Mouse (Mus musculus) CH12.LX (cell line): ENCODE data around the gene Serinc5. TPM values are rescaled to one million over a fixed set of nuclear protein-coding genes. Genes with fewer than 3 reads are reported as not detected.

Experiments
- DNase-seq: peaks from one replicate; pipeline ENCODE4 v3.0.0-alpha.2; 2013; ENCODE audit errors: extremely low read depth
- H3K27ac ChIP-seq: 2 replicates; pipeline ENCODE4 v1.5.1; 2012; ENCODE audit warnings: low read depth, mild to moderate bottlenecking, control low read depth, moderate library complexity; ENCODE audit not compliant: insufficient read depth
- H3K27me3 ChIP-seq: replicated peaks from 2 replicates; pipeline ENCODE3; 2012; ENCODE audit warnings: inconsistent platforms
- H3K36me3 ChIP-seq, 2 experiments: replicated peaks in 1 of 2; 2 replicates each; pipeline versions ENCODE3 to v1.6.1; 2012; ENCODE audit warnings: inconsistent platforms in 1 of 2, low read length in 1 of 2, mild to moderate bottlenecking in 1 of 2, mixed read lengths in 1 of 2, moderate library complexity in 1 of 2; ENCODE audit not compliant: control insufficient read depth in 1 of 2, insufficient read depth in 1 of 2
- H3K4me1 ChIP-seq, 2 experiments: 2 replicates each; pipeline ENCODE4 v1.6.1; 2012; ENCODE audit warnings: inconsistent platforms in 1 of 2, moderate library complexity in 1 of 2; ENCODE audit not compliant: insufficient read depth in 2 of 2, control insufficient read depth in 1 of 2
- H3K4me2 ChIP-seq: 2 replicates; pipeline ENCODE4 v1.6.1; 2012; ENCODE audit warnings: low read depth, mild to moderate bottlenecking, control low read depth; ENCODE audit not compliant: poor library complexity, insufficient read depth, severe bottlenecking
- H3K4me3 ChIP-seq, 3 experiments: fragments of 150-350 bp in 1 of 3; sonication (generic) in 1 of 3; replicated peaks in 1 of 3; 2 replicates each; pipeline versions ENCODE3 to v1.5.1; 2011 to 2012; ENCODE audit warnings: low read depth in 2 of 3, low read length in 2 of 3, mild to moderate bottlenecking in 2 of 3, moderate library complexity in 2 of 3, control low read depth in 1 of 3, improper control_type of control experiment in 1 of 3, inconsistent platforms in 1 of 3, mixed read lengths in 1 of 3; ENCODE audit not compliant: poor library complexity in 1 of 3
- H3K79me2 ChIP-seq: replicated peaks from 2 replicates; pipeline ENCODE4 v1.6.1; 2012; ENCODE audit warnings: mild to moderate bottlenecking, moderate library complexity; ENCODE audit not compliant: control insufficient read depth, poor library complexity, insufficient read depth, severe bottlenecking; ENCODE audit errors: extremely low read depth
- H3K9ac ChIP-seq: 2 replicates; pipeline ENCODE4 v1.6.1; 2012; ENCODE audit warnings: low read depth, mild to moderate bottlenecking, control low read depth, moderate library complexity; ENCODE audit not compliant: insufficient read depth
- H3K9me3 ChIP-seq: replicated peaks from 2 replicates; pipeline ENCODE3; 2012; ENCODE audit warnings: low read length, inconsistent platforms, mixed read lengths
- BHLHE40 ChIP-seq: IDR thresholded peaks from 2 replicates; pipeline ENCODE4 v1.6.1; 2011; ENCODE audit warnings: mild to moderate bottlenecking, low read depth, low read length, improper control_type of control experiment
- E2F4 ChIP-seq: IDR thresholded peaks from 2 replicates; pipeline ENCODE4 v1.6.1; 2011; ENCODE audit warnings: low read depth, low read length, improper control_type of control experiment; ENCODE audit not compliant: insufficient replicate concordance
- ELF1 ChIP-seq: IDR thresholded peaks from 2 replicates; pipeline ENCODE4 v1.6.1; 2014; ENCODE audit warnings: low read depth, mild to moderate bottlenecking, inconsistent platforms, low read length, improper control_type of control experiment
- EP300 ChIP-seq: IDR thresholded peaks from 2 replicates; pipeline ENCODE4 v1.6.1; 2011; ENCODE audit warnings: low read length, improper control_type of control experiment
- ETS1 ChIP-seq: conservative IDR thresholded peaks from 2 replicates; pipeline ENCODE4 v1.6.1; 2012; ENCODE audit warnings: low read depth, mild to moderate bottlenecking, inconsistent platforms, low read length, improper control_type of control experiment, moderate library complexity
- GABPA ChIP-seq: IDR thresholded peaks from 2 replicates; pipeline ENCODE4 v1.6.1; 2012; ENCODE audit warnings: low read depth, low read length, improper control_type of control experiment, inconsistent platforms; ENCODE audit not compliant: insufficient replicate concordance
- HCFC1 ChIP-seq: IDR thresholded peaks from 2 replicates; pipeline ENCODE4 v1.6.1; 2012; ENCODE audit warnings: low read depth, mild to moderate bottlenecking, inconsistent platforms, low read length, improper control_type of control experiment
- JUN ChIP-seq: IDR thresholded peaks from 2 replicates; pipeline ENCODE4 v1.6.1; 2011; ENCODE audit warnings: low read depth, mild to moderate bottlenecking, low read length, improper control_type of control experiment, moderate library complexity; ENCODE audit not compliant: insufficient read depth
- MAFK ChIP-seq: IDR thresholded peaks from 2 replicates; pipeline ENCODE4 v1.6.1; 2011; ENCODE audit warnings: low read length, improper control_type of control experiment; ENCODE audit not compliant: insufficient replicate concordance
- MAZ ChIP-seq: IDR thresholded peaks from 2 replicates; pipeline ENCODE4 v1.6.1; 2012; ENCODE audit warnings: low read depth, mild to moderate bottlenecking, inconsistent platforms, low read length, improper control_type of control experiment, moderate library complexity
- MYC ChIP-seq: IDR thresholded peaks from 2 replicates; pipeline ENCODE4 v1.6.1; 2011; ENCODE audit warnings: low read depth, mild to moderate bottlenecking, improper control_type of control experiment, low read length
- NRF1 ChIP-seq: IDR thresholded peaks from 2 replicates; pipeline ENCODE4 v1.6.1; 2014; ENCODE audit warnings: low read depth, mild to moderate bottlenecking, inconsistent platforms, low read length, improper control_type of control experiment, moderate library complexity
- POLR2A ChIP-seq: IDR thresholded peaks from 2 replicates; pipeline ENCODE4 v1.6.1; 2011; ENCODE audit warnings: low read depth, mild to moderate bottlenecking, improper control_type of control experiment, low read length
- RAD21 ChIP-seq: IDR thresholded peaks from 2 replicates; pipeline ENCODE4 v1.6.1; 2011; ENCODE audit warnings: low read depth, mild to moderate bottlenecking, low read length, improper control_type of control experiment, moderate library complexity
- RCOR1 ChIP-seq: conservative IDR thresholded peaks from 2 replicates; pipeline ENCODE4 v1.6.1; 2012; ENCODE audit warnings: low read depth, mild to moderate bottlenecking, inconsistent platforms, low read length, improper control_type of control experiment
- TBP ChIP-seq: conservative IDR thresholded peaks from 2 replicates; pipeline ENCODE4 v1.6.1; 2011; ENCODE audit warnings: low read depth, low read length, improper control_type of control experiment
- TCF12 ChIP-seq: IDR thresholded peaks from 2 replicates; pipeline ENCODE4 v1.6.1; 2014; ENCODE audit warnings: low read depth, mild to moderate bottlenecking, inconsistent platforms, low read length, improper control_type of control experiment
- USF1 ChIP-seq: IDR thresholded peaks from 2 replicates; pipeline ENCODE4 v1.6.1; 2014; ENCODE audit warnings: low read depth, mild to moderate bottlenecking, inconsistent platforms, low read length, improper control_type of control experiment
- USF2 ChIP-seq: conservative IDR thresholded peaks from 2 replicates; pipeline ENCODE4 v1.6.1; 2011; ENCODE audit warnings: low read depth, low read length, improper control_type of control experiment
- ZC3H11A ChIP-seq: IDR thresholded peaks from 2 replicates; pipeline ENCODE4 v1.6.1; 2012; ENCODE audit warnings: low read depth, mild to moderate bottlenecking, inconsistent platforms, low read length, improper control_type of control experiment
- dilution Hi-C: fragments of 300-500 bp; cut with MboI; formaldehyde crosslinking; loops from 2 replicates; pipeline ENCODE4 v1.14.3; 2020; ENCODE audit warnings: low sequenced_read_pairs; ENCODE audit not compliant: extremely low pct_unique_long_range_greater_than_20kb, extremely low pct_ligation_motif_present
- in situ Hi-C: fragments of 300-500 bp; cut with MboI; formaldehyde crosslinking; loops from 3 replicates; pipeline ENCODE4 v1.14.3; 2019; ENCODE audit warnings: low sequenced_read_pairs, low pct_ligation_motif_present, low pct_unique_long_range_greater_than_20kb, mixed read lengths
- polyA plus RNA-seq: library from polyadenylated mRNA; unstranded; fragments of >175 nt; gene quantifications from 2 replicates; pipeline ENCODE4 v1.2.1, GENCODE M21; 2012; ENCODE audit warnings: low read depth; ENCODE audit not compliant: insufficient read length
- total RNA-seq, 2 experiments: library from RNA; depleted of rRNA; stranded (reverse); fragments of 300-350 nt in 1 of 2; fragments of >200 nt in 1 of 2; gene quantifications; 2 replicates each; pipeline ENCODE4 v1.2.3; 2012 to 2014

Serinc5 gene
- total and polyA plus RNA-seq, 3 experiments: 1.9 to 5.2 (median 4.3) TPM

GRCm38 (mm10) chr13:92679661-92680060, 68.8 kb downstream of the Serinc5 start:
- H3K36me3 ChIP-seq: no peaks in the 10 kb centered on the region
- no peak overlapping the region for H3K27ac ChIP-seq
- TF ChIP-seq USF2 (no peak), MAFK (no peak), ETS1 (no peak), BHLHE40 (no peak), JUN (no peak), HCFC1 (no peak), ELF1 (no peak), ZC3H11A (no peak), TCF12 (no peak), MAZ (no peak), POLR2A (no peak), GABPA (no peak), RCOR1 (no peak), MYC (no peak), RAD21 (no peak)
- H3K4me3 ChIP-seq: no peak overlapping the region
- no peaks in the 10 kb centered on the region for H3K9me3 ChIP-seq
- DNase-seq: no peak
- peaks cover 20 to 21% of the 10 kb centered on the region in 2 experiments for H3K4me1 ChIP-seq
- dilution Hi-C loops: no loop called here
- H3K27me3 ChIP-seq: no peaks in the 10 kb centered on the region
- H3K79me2 ChIP-seq: no peaks in the 10 kb centered on the region
- no peak overlapping the region for H3K9ac ChIP-seq
- in situ Hi-C loops: no loop called here
- no peak overlapping the region for H3K4me2 ChIP-seq

GRCm38 (mm10) chr13:92681541-92681940, 70.7 kb downstream of the Serinc5 start:
- TF ChIP-seq TBP (no peak), E2F4 (no peak), NRF1 (no peak), USF1 (no peak), TCF12 (no peak), EP300 (no peak), HCFC1 (no peak), MYC (no peak), ZC3H11A (no peak)
- H3K4me1 ChIP-seq: peaks cover 6 to 7% of the 10 kb centered on the region in 2 experiments; a peak in 3 of 4 replicates
- no peaks in the 10 kb centered on the region for H3K79me2 ChIP-seq
- H3K27ac ChIP-seq: no peak overlapping the region
- peaks cover 2% of the 10 kb centered on the region in 2 experiments for H3K36me3 ChIP-seq
- H3K4me2 ChIP-seq: no peak overlapping the region
- dilution Hi-C loops: no loop called here
- H3K9me3 ChIP-seq: peaks cover under 1% of the 10 kb centered on the region
- no peak for DNase-seq
- in situ Hi-C loops: no loop called here
- H3K4me3 ChIP-seq: no peak overlapping the region
- no peaks in the 10 kb centered on the region for H3K27me3 ChIP-seq
- no peak overlapping the region for H3K9ac ChIP-seq
